Mouse (Mus musculus): ENCODE data around the gene Relch. TPM values are rescaled to one million over a fixed set of nuclear protein-coding genes. Genes with fewer than 3 reads are reported as not detected.

Gene Relch
- polyA plus RNA-seq (2015; fragmentation: Nextera tagmentation; extraction: Ambion mirVana): 25.3 and 27.3 TPM in 2 replicates

DNA sequence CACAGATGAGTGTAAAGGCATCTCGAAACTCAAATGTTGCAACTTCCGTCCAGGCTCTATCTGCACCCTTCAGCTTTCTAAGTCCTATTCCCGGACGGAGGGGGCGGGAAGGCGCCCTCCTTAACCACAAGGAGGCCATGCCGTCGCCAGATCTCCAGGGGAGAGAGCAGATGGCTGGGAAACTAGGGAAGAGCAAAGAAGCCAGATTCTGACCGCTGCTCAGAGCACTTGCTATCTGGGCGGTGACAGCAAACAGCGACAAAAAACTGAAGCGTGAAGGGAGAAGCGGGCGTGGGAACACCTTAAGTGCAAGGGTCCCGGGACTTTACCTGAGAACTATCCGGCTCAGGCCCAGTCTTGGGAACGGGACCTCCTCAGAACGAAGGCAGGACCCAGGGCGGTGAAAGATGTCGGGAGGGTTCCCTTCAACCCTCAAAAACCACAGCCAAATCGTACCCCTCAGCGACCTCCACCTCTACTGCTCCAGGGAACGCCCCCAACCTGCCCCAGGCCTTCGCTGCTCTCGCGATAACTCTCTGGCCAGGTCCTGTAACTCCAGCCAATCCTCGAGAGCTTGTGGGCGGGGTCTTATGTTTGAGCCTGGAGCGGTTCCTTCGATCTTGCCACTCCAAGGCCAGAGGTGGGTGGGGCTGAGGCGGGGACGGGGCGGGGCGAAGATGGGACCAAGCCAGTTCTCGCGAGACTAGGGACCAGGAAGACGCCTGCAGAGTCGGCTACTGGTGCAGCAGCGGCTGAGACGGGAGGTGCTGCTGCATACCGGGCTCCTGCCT lies at the start of gene Relch, which contains the start of gene Pign:
Gene Relch, plus strand, starts transcription at position 691 of the 791 bp plus-strand sequence.
Gene Pign, minus strand, starts transcription at position 507 of the 791 bp plus-strand sequence.

DNA sequence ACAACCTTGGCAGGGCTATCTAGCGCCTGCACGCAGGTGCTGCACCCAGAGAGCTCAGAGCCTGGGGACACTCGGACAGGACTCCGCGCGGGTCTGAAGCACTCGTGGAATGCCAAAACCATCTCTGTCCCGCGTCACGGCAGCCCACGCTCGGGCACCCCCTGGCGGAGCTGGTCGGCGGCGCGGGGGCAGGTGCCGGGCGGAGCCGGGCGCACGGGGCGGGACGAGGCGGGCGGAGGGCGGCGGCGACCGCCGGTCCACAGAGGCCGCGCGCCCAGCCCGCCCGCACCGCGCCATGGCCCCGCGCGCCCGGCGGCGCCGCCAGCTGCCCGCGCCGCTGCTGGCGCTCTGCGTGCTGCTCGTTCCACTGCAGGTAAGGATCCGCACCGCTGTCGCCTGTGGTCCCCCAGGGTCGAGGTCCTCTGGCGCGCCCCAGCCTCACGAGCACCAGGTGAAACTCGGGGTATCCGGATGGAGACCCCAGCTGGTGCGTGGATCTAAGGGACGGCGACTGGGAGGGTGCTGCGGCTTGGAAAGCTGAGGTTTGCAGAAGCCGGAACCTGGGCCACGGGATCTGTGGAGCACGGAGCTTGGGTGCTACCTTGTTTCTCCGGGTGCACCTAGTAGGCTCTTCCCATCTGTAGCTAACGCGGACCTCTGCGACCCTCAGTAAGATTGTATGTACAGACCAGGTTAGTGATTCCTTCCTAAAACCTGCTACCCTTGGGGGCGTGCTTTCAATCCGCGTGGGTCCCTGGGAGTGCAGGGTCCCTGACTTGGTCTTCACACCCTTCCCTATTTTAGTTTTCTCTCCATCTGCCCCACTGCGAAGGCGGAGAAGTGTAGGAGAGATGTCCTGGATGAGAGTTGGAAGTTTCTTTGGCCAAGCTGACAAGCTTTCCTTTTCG lies 117.0 kb downstream of the Relch start, which contains the start of gene Tnfrsf11a:
Gene Tnfrsf11a, plus strand, starts transcription at position 262 of the 908 bp plus-strand sequence.

Other genes with a start within 250 kb of the Relch start
- gene Pign, start 184 bp upstream of the Relch start, polyA plus RNA-seq (2015; fragmentation: Nextera tagmentation; extraction: Ambion mirVana): 7.9 and 8.0 TPM in 2 replicates
- gene Tnfrsf11a, start 116.9 kb downstream of the Relch start, polyA plus RNA-seq (2015; fragmentation: Nextera tagmentation; extraction: Ambion mirVana): 10.4 and 10.5 TPM in 2 replicates

Measured in urinary bladder, postnatal 0 days (tissue).